Mouse (Mus musculus) MN1 (cell line): ENCODE results near the gene Mroh2b.

Source experiments
- DNase-seq: peaks from one replicate; pipeline ENCODE4 v3.0.0-alpha.2; 2016; ENCODE audit warnings: low spot score

Mroh2b gene

DNA sequence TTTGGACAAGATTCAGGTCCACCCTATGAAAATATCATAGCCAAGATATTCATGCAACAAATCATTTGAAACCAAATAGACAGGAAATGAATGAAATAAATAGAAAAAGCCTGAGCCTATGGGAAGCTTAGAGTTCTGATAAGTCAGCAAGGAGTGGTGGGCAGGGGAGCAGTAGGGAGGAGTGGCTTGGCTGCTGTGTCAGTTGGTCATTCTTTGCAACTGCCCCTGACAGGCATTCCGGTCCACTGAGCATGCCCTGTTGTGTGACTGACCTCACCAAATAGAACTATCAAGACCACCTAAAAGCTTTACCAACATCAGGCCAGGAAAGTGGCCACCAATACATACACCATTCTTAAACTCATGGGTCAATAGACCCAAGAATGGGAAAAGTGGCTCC is at the start of gene Mroh2b:
Gene Mroh2b (plus strand): TSS at position 301 of the 400 bp plus-strand sequence.
- no peak for DNase-seq

DNA sequence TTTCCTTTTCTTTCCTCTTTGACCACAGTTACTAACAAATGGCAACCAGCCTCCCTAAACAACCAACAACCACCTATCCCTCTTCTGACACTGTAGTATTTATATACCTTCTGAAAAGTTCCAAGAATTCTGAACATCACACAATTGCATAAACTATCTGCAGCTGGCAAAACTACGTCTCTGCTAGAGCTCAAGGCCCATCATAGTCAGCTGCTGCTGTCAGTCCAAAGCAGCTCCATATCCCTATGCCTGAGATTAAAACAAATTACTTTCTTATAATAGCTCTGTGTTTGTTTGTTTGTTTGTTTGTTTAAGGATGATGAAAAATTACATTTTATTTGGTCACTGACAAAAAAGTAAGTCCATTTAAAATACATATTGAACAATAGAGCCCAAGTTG is 48.5 kb upstream of the Mroh2b start:
- no peak for DNase-seq

DNA sequence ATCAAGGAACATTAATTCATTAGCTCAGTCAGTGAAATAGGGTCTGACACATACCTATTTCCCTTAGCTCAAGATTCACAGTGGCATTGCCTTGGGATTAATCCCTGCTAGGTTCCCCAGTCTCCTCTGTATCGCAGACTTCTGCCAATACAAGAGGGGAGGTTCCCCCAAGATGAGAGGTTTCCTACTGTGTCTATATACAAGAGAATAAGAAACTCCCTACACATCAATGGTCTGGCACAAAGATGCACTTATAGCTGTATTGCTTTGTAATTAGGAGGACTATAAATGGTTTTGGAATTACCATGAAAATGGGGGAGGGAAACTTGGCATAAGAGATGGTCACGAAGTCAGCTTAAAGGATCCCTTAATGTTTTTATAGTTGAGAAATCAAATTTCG is 3.6 kb upstream of the Mroh2b start:
- DNase-seq: no peak

DNA sequence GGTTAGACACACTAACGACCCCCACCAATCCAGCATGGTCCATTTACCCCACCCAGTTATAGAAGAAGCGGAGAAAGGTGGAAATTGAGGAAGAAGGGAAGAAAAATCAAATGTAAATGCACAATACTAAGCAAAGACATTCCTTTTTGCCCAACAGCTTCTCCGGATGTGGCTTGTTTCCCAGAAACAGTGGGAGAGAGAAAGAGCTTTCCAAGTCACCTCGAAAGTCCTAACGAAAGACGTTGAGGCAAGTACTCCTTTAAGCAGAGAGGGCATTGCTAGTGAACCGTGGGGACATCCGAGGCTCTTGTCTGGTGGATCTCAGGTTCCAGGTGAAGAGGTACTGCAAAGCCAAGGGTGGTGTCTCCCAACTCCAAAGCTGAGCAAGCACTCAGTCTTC is 36.2 kb downstream of the Mroh2b start:
- no peak for DNase-seq

DNA sequence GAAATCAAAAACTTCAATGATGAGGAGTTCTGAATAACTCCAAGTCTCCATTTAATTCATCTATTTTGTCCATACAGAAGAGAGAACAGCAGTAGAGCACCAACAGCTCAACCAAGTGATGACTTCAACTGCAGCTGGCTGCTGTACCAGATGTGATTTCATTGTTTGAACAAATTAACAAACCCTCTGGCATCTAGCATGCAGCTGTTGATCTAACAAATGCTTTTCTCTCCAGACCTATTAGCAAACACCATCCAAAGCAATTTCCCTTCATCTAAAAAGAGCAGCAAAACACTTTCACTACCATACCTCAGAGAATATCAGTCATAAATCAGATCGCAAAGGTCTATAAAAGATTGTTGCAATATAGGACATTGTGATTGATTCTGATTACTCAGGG is 74.8 kb downstream of the Mroh2b start:
- DNase-seq: peak; percentile 62

DNA sequence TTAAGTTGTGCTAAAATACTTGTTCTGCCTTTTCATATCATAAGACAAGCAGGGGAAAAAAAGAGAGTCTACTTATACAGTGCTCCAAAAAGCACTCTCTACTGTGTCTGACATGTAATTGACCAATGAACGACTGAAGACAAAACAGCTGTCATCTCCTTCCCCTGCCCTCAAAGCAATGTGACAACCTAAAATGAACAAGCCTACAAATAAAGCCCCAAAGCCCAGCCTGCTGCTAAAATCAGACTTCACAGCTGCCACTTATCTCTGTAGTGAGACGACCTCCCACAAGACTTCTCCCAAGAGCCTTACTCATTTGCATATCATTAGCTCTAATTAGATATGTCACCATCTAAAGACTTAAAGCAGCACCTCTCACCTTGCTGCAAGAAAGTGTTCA is 104.4 kb downstream of the Mroh2b start:
- DNase-seq: no peak

DNA sequence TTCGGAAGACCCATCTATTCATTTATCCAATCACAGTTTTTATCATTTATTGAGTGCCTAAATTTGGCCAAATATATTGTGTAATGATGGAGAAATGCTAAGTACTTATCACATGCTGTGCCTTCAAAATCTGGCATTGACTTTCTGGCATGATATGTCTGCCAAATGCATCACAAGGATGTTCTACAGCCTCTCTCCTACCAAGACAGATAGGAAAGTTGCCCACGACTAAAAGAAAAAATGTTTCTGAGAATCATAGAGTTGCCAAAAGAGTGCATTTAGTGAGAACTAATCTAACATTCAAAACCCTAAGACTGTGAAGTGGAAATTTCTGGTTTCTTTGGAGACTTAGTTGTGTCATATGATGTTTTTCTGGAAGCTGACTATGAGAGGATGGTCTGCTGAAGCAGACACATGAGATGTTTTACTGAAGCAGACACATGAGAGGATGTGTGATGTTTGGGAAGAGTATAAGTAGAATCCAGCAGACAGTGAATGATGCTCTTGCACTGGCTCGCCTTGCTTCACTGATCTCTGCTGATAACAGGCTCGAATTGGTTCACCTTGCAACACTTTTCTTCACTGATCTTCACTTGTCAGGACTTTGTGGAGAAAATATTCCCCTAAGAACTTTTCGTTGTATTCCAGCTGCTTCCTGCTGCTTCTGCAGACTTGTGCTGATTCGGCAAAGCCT is 105.1 kb downstream of the Mroh2b start:
- no peak for DNase-seq

DNA sequence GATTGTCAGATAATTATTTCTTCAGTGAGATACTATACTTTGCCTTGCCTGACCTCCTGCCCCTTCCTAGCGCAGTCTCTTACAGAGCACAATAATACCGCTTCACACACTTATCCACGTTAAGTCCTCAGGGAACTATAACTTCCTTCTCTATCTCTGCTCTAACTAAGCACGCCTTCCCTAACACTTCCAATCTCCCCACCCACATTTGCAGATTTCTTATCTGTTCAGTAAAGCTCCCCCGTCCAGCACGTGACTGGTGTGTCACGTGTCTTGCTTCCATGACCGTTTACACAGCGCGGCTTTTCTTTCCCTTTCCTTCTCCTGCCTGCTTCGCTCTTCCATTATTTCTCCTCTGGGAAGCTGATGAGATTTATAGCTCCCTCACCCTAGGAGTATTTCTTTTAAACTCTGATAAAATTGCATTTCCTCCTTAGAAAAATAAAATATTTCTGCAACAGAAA is 111.1 kb downstream of the Mroh2b start:
- DNase-seq: no peak
